Mouse (Mus musculus): ENCODE measurements at regions not wholly inside any gene's neighbourhood (a gene's known extent, or its start where the extent isn't known, plus 50 kb on each side); places are given as distances from the start of the nearest gene placed in this dataset.

DNA sequence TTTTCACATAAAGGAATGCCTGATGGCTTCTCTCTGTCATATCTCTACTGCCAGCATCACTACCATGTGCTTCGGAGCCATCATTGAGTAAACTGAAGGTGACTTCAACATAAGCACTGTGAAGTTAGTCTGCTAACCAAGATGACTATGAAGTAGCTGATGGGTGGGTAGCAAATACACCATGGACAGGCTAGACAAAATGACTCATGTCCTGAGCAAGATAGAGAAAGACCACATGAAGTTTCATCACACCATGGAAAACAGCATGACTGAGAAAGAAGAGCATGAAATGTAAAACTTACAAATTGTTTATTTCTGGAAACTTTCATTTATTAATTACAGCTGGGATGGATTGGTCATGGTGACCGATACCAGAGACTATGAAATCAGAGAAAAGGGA is 249.3 kb upstream of the Zpld1 start:
- H3K9me3 ChIP-seq (ENCODE audit: control insufficient read depth, low read length): peaks cover 3% of the 10 kb centered on the region; the same call in 1 of the 2 replicates
- no peak for ATAC-seq
- no peak overlapping the region for H3K4me3 ChIP-seq (ENCODE audit: low read length)
- no peak overlapping the region for H3K9ac ChIP-seq (ENCODE audit: low read depth, low read length)
- no peaks in the 10 kb centered on the region for H3K27me3 ChIP-seq (replicated peaks; ENCODE audit: control insufficient read depth, insufficient read depth, low read length)
- H3K4me2 ChIP-seq (ENCODE audit: low read length): no peak overlapping the region
- H3K4me1 ChIP-seq (ENCODE audit: control insufficient read depth, insufficient read depth, low read depth, low read length): no peaks in the 10 kb centered on the region; the same call in 1 of the 2 replicates
- H3K27ac ChIP-seq (ENCODE audit: low read depth, low read length): no peak overlapping the region
- no peaks in the 10 kb centered on the region for H3K36me3 ChIP-seq (ENCODE audit: control insufficient read depth, insufficient read depth, low read length)
- 98% methylated on average over 2 of the region's 2 CpGs for WGBS

DNA sequence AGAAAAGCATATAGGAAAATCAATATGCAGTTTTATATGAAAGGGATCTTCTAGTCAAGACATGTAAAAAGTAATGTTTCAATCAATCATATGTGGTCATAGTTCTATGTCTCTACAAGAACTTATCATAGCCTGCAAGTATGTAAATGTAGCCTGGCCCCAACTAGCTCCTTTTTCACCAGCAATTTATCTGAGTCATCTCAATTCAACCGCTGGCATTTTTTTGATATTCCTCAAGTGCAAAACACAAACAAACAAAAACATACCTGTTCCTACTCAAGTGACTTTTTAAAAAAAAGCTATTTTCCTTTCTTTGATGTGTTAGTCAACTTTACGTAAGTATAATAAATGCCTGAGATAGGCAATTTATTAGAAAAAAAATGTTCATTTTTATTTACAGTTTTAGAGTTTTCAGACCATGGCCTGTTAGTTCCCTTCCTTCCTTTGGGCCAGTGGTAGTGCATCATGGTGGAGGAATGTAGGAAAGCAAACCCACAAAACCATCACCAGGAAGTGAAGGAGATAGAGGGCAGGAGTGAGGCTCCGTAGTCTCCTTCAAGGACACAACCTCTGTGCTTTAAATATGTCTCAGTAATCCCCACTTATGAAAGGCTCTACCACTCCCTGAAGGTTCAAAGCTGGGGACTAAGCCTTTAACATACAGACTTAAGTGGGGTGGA is 242.7 kb upstream of the Zpld1 start:
- no peak for ATAC-seq
- Histone ChIP-seq H3K27ac (ENCODE audit: low read depth, low read length) (no peak overlapping the region), H3K9me3 (ENCODE audit: control insufficient read depth, low read length) (peaks cover 3% of the 10 kb centered on the region; the same call in 1 of the 2 replicates), H3K27me3 (replicated peaks; ENCODE audit: control insufficient read depth, insufficient read depth, low read length) (no peaks in the 10 kb centered on the region), H3K4me3 (ENCODE audit: low read length) (no peak overlapping the region), H3K4me1 (ENCODE audit: control insufficient read depth, insufficient read depth, low read depth, low read length) (no peaks in the 10 kb centered on the region), H3K4me2 (ENCODE audit: low read length) (no peak overlapping the region), H3K36me3 (ENCODE audit: control insufficient read depth, insufficient read depth, low read length) (no peaks in the 10 kb centered on the region), H3K9ac (ENCODE audit: low read depth, low read length) (no peak overlapping the region)
- 94% methylated on average over 3 of the region's 3 CpGs for WGBS

DNA sequence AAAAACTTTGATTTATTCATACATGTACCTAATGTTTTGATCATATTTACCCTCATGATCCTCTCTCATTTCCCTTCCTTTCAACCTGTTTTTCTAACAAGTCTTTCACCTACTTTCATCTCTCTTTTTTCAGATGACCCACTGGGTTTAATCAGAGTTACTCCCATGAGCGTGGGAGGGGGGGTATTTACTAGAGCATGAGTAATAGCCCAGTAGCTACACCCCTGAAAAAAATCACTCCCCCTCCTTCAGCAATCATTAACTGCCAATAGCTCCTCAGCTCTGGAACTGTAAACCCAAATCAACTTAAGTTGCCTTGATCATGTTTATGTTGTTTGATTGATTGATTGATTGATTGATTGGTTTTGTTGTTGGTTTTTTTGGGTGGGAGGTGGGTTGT is 241.4 kb upstream of the Zpld1 start:
- Histone ChIP-seq H3K9me3 (ENCODE audit: control insufficient read depth, low read length) (peaks cover 2% of the 10 kb centered on the region; the same call in 1 of the 2 replicates), H3K27me3 (replicated peaks; ENCODE audit: control insufficient read depth, insufficient read depth, low read length) (no peaks in the 10 kb centered on the region), H3K4me1 (ENCODE audit: control insufficient read depth, insufficient read depth, low read depth, low read length) (no peaks in the 10 kb centered on the region), H3K4me3 (ENCODE audit: low read length) (no peak overlapping the region), H3K9ac (ENCODE audit: low read depth, low read length) (no peak overlapping the region), H3K27ac (ENCODE audit: low read depth, low read length) (no peak overlapping the region), H3K36me3 (ENCODE audit: control insufficient read depth, insufficient read depth, low read length) (no peaks in the 10 kb centered on the region), H3K4me2 (ENCODE audit: low read length) (no peak overlapping the region)
- ATAC-seq: no peak
- 82% methylated on average over 1 of the region's 1 CpGs for WGBS

DNA sequence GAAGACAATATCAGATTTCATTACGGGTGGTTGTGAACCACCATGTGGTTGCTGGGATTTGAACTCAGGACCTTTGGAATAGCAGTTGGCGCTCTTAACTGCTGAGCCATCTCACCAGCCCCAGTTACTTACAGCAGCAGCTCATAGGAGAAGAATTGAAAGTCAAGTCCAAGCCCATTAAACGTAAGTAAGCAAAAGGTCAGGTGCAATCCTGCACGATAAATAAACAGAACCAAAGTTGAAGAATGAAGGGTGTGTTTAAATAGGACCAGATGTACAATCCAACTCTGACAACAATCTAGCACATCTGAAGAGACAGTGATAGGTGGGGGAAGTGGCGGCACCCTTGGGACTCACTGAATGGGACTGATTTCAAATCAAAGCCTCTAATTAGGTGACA is 239.8 kb upstream of the Zpld1 start:
- no peaks in the 10 kb centered on the region for H3K4me1 ChIP-seq (ENCODE audit: control insufficient read depth, insufficient read depth, low read depth, low read length)
- H3K27ac ChIP-seq (ENCODE audit: low read depth, low read length): no peak overlapping the region
- no peaks in the 10 kb centered on the region for H3K27me3 ChIP-seq (replicated peaks; ENCODE audit: control insufficient read depth, insufficient read depth, low read length)
- no peak overlapping the region for H3K9ac ChIP-seq (ENCODE audit: low read depth, low read length)
- WGBS: 93% methylated on average over 5 of the region's 5 CpGs
- no peak overlapping the region for H3K4me3 ChIP-seq (ENCODE audit: low read length)
- ATAC-seq: no peak
- H3K4me2 ChIP-seq (ENCODE audit: low read length): no peak overlapping the region
- H3K36me3 ChIP-seq (ENCODE audit: control insufficient read depth, insufficient read depth, low read length): no peaks in the 10 kb centered on the region
- no peaks in the 10 kb centered on the region for H3K9me3 ChIP-seq (ENCODE audit: control insufficient read depth, low read length)

DNA sequence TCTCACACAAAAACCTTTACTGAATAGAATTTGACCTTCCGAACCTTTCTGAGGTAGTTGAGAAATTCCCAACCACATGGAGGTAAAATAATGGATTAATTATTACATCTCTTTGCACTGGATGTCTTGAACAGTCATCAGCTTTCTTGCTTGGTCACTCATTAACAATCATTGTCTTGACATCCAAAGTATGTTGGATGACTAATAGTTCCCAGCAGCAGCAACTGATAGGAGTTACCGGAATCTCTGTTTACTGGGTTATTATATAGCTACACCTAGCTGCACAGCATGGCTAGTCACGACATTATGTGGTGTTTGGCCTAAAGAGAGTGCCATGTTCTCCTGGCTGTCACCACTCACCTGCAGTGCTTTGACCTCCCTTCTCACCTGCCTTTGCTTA is 234.9 kb upstream of the Zpld1 start:
- H3K4me1 ChIP-seq (ENCODE audit: control insufficient read depth, insufficient read depth, low read depth, low read length): no peaks in the 10 kb centered on the region
- ATAC-seq: no peak
- H3K27ac ChIP-seq (ENCODE audit: low read depth, low read length): no peak overlapping the region
- H3K9me3 ChIP-seq (ENCODE audit: control insufficient read depth, low read length): no peaks in the 10 kb centered on the region
- no peak overlapping the region for H3K4me3 ChIP-seq (ENCODE audit: low read length)
- H3K4me2 ChIP-seq (ENCODE audit: low read length): no peak overlapping the region
- WGBS: 92% methylated on average over 3 of the region's 3 CpGs
- H3K27me3 ChIP-seq (replicated peaks; ENCODE audit: control insufficient read depth, insufficient read depth, low read length): no peaks in the 10 kb centered on the region
- no peaks in the 10 kb centered on the region for H3K36me3 ChIP-seq (ENCODE audit: control insufficient read depth, insufficient read depth, low read length)
- no peak overlapping the region for H3K9ac ChIP-seq (ENCODE audit: low read depth, low read length)

DNA sequence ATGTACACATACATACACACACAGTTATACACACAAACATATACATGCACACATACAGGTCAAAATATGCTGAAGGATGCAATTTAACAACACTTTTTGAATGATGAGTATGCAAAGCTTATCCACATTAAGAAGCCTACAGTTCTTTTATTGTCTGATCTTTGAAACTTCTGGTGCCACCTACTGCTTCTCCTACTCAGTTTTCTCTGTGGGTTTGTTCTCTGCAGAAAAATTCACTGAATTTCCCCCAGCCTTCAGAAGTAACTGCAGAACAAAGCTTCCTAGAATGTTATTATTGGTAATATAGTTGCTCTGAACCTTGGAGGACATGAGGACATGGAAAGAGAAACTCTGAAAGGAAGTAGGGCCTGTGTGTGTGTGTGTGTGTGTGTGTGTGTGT is 233.1 kb upstream of the Zpld1 start:
- no peak for ATAC-seq
- Histone ChIP-seq H3K36me3 (ENCODE audit: control insufficient read depth, insufficient read depth, low read length) (no peaks in the 10 kb centered on the region), H3K9ac (ENCODE audit: low read depth, low read length) (no peak overlapping the region), H3K27ac (ENCODE audit: low read depth, low read length) (no peak overlapping the region), H3K27me3 (replicated peaks; ENCODE audit: control insufficient read depth, insufficient read depth, low read length) (no peaks in the 10 kb centered on the region), H3K4me3 (ENCODE audit: low read length) (no peak overlapping the region), H3K4me2 (ENCODE audit: low read length) (no peak overlapping the region), H3K9me3 (ENCODE audit: control insufficient read depth, low read length) (no peaks in the 10 kb centered on the region), H3K4me1 (ENCODE audit: control insufficient read depth, insufficient read depth, low read depth, low read length) (no peaks in the 10 kb centered on the region)

DNA sequence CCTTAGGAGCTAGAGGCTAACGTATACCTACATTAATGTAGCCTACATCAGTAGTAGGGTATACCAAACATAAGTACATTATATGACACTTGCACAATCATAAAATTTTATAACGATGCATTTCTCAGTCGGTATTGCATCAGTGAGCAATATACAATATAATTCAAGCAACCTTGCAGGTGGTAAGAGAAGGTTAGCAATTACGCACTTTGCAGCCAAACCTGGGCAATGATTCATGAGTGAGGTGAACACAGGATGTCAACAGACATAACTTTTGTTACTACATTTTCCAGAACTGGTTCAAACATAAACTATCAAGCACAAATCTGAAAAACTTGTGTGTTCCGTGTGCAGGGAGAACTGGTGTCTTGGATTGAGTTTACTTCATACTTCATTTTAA is 229.9 kb upstream of the Zpld1 start:
- no peak overlapping the region for H3K27ac ChIP-seq (ENCODE audit: low read depth, low read length)
- 91% methylated on average over 5 of the region's 5 CpGs for WGBS

DNA sequence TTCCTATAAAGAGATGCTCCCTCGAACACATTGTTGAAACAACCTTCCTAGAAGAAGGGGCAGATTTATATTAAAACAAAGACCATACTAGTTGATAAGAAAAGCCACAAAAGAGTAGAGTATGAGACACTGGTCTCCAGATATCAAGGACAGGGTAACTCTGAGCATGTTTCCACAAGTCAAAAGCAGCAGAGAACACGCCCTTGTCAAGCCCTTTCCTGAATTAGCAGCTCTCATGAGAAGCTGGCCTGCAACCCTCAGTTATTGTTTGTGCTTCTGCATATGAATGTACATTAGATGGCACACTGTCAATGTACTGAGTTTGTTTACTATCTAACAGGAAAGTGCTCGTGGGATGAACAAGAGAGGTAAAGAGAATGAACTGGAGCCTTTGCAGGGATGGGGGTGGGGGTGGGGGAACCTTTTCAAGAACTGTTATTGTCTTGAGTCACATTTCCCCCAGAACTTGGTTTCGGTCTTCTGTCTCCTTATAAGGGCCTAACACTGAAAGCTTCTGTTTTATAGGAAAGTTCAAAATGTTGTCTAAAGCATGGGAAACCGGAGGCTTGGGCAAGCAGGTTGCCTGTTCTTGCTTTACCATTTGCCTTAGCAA is 228.6 kb upstream of the Zpld1 start:
- Histone ChIP-seq H3K4me1 (ENCODE audit: control insufficient read depth, insufficient read depth, low read depth, low read length) (no peaks in the 10 kb centered on the region), H3K27me3 (replicated peaks; ENCODE audit: control insufficient read depth, insufficient read depth, low read length) (no peaks in the 10 kb centered on the region), H3K27ac (ENCODE audit: low read depth, low read length) (no peak overlapping the region), H3K4me3 (ENCODE audit: low read length) (no peak overlapping the region), H3K36me3 (ENCODE audit: control insufficient read depth, insufficient read depth, low read length) (no peaks in the 10 kb centered on the region), H3K9me3 (ENCODE audit: control insufficient read depth, low read length) (no peaks in the 10 kb centered on the region), H3K9ac (ENCODE audit: low read depth, low read length) (no peak overlapping the region), H3K4me2 (ENCODE audit: low read length) (no peak overlapping the region)
- no peak for ATAC-seq
- 72% methylated on average over 5 of the region's 5 CpGs for WGBS

More for the DNA sequence above, 229.9 kb upstream of the Zpld1 start:
- no peak for ATAC-seq
- Histone ChIP-seq H3K9ac (ENCODE audit: low read depth, low read length) (no peak overlapping the region), H3K36me3 (ENCODE audit: control insufficient read depth, insufficient read depth, low read length) (no peaks in the 10 kb centered on the region), H3K4me2 (ENCODE audit: low read length) (no peak overlapping the region), H3K4me3 (ENCODE audit: low read length) (no peak overlapping the region), H3K9me3 (ENCODE audit: control insufficient read depth, low read length) (no peaks in the 10 kb centered on the region), H3K27me3 (replicated peaks; ENCODE audit: control insufficient read depth, insufficient read depth, low read length) (no peaks in the 10 kb centered on the region), H3K4me1 (ENCODE audit: control insufficient read depth, insufficient read depth, low read depth, low read length) (no peaks in the 10 kb centered on the region)

DNA sequence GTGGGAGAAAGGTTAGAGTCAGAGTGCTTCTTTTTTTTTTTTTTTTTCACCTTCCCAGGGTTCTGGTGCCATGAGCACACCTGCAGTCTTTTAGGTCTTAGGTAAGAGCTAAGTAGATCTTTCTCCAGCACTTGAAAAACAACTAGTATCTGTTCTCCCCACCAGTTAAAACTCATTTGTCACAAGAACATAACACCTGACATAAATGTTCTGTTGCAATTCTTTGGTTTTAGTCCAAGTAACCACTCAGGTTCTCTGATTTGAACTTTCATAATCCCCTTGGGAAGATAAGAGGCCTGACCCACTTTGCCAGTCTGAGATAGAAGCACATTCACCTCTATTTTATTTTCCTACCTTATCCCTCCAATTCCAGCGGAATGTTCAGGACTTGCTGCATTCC is 225.5 kb upstream of the Zpld1 start:
- Histone ChIP-seq H3K27me3 (replicated peaks; ENCODE audit: control insufficient read depth, insufficient read depth, low read length) (no peaks in the 10 kb centered on the region), H3K9me3 (ENCODE audit: control insufficient read depth, low read length) (no peaks in the 10 kb centered on the region), H3K4me2 (ENCODE audit: low read length) (no peak overlapping the region), H3K4me3 (ENCODE audit: low read length) (no peak overlapping the region), H3K27ac (ENCODE audit: low read depth, low read length) (no peak overlapping the region), H3K9ac (ENCODE audit: low read depth, low read length) (no peak overlapping the region), H3K4me1 (ENCODE audit: control insufficient read depth, insufficient read depth, low read depth, low read length) (no peaks in the 10 kb centered on the region), H3K36me3 (ENCODE audit: control insufficient read depth, insufficient read depth, low read length) (no peaks in the 10 kb centered on the region)
- 97% methylated on average over 1 of the region's 1 CpGs for WGBS
- ATAC-seq: no peak

Data from hindbrain, embryonic 16.5 days (tissue).